Mouse (Mus musculus): Measurements from ENCODE around the gene Naa50. TPM values are rescaled to one million over a fixed set of nuclear protein-coding genes. Genes with fewer than 3 reads are reported as not detected.

Gene Naa50
- polyA plus RNA-seq (2012; rRNA removed; ENCODE audit: low replicate concordance), result 6.6 and 14.5 TPM in 2 replicates

DNA sequence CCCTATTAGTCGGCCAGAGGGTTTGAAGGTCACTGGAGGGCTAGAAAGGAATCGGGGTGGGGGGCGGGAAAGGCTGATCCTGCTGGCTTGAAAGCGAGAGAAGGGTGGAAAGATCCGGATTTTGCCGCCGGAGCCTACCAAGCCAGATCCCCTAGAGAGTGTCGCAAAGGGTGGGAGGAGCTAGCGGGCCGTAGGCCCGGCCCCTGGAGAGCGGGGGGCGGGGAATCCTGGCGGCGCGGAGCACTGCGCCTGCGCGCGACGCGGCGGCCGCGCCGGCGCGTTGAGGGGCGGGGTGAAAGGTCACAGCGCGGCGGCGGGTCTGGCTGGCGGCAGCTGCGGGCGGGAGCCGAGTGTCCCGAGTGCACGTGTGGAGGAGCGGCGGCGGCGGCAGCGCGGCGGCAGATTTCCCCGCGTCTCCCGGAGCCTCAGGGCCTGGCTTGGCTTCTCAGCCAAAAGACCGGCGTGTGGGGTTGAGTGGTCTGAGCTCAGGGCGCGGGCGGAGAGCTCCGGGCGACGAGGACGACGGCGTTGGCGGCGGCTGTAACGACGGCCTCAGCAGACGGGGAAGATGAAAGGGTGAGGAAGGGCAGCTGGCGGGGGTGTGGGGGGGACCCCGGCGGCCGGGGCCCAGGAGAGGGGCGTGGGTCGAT, at the start of gene Naa50, which contains the start of gene Atp6v1a:
Naa50 (plus strand) TSS at position 295 of the 650 bp plus-strand sequence.
Atp6v1a (minus strand) TSS at position 170 of the 650 bp plus-strand sequence.

DNA sequence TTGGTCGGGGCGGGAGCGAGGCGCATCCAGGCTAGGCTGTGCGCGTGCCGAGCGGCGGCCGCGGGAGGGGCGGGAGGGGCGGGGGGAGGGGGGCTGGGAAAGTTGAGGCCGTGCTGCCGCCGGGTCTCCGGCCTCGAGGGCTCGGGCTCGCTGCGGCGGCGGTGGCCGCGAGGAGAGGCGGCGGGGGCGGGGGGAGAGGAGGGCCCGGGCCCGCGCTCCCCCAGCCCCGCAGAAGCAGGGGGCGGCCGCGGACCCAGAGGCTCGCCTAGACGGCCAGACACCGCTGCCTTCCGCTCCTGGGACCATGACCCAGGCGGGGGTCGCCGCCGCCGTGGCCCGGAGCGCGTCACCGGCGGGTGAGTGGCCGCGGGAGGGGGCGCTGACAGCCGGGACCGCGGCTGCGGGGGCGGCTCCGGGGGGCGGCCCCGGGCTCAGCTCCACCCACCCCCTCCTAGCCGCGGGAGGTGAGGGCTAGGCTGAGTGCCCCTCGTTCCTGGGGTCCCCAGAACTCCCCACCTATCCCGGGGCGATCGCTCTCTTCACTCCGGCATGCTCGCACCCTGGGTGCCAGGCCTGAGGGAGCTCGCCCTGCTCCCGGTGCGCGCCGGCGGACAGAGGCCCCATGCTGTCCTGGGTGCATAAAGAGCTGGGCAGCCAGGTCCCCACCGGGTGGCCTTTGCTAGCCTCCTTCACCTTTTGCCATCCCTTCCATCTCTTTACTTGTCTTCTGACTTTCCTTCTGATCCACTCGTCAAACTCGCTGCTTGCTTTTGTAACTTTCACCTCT, 33.7 kb downstream of the Naa50 start, which contains the start of gene Usf3:
Usf3 (plus strand) TSS at position 92 of the 787 bp plus-strand sequence.

Other genes with a start within 250 kb of the Naa50 start
- gene Qtrt2, start 213.0 kb upstream of the Naa50 start, polyA plus RNA-seq (2012; rRNA removed; ENCODE audit: low replicate concordance), result 11.1 and 39.3 TPM in 2 replicates
- 0.32 and 1.1 TPM in 2 replicates for gene Zdhhc23, start 160.0 kb upstream of the Naa50 start, polyA plus RNA-seq (2012; rRNA removed; ENCODE audit: low replicate concordance)
- gene Gramd1c, start 76.5 kb upstream of the Naa50 start, polyA plus RNA-seq (2012; rRNA removed; ENCODE audit: low replicate concordance), result 0.40 and 1.7 TPM in 2 replicates
- 35.0 and 38.3 TPM in 2 replicates for gene Atp6v1a, start 125 bp upstream of the Naa50 start, polyA plus RNA-seq (2012; rRNA removed; ENCODE audit: low replicate concordance)
- gene Usf3, start 33.4 kb downstream of the Naa50 start, polyA plus RNA-seq (2012; rRNA removed; ENCODE audit: low replicate concordance), result 7.1 and 11.2 TPM in 2 replicates
- gene Sidt1, start 193.4 kb downstream of the Naa50 start, polyA plus RNA-seq (2012; rRNA removed; ENCODE audit: low replicate concordance), result 0.40 and 4.4 TPM in 2 replicates
- gene Spice1, start 207.3 kb downstream of the Naa50 start, polyA plus RNA-seq (2012; rRNA removed; ENCODE audit: low replicate concordance), result 6.8 and 13.1 TPM in 2 replicates